Mouse (Mus musculus) kidney, postnatal 4 days (tissue): ENCODE data around the gene Cwh43.
"Not testable (repeated sequence)": the region's sequence is repeated elsewhere in the genome, so short reads cannot be mapped to it uniquely, and the experiment has no call there.

Source experiments
- DNase-seq, 2 experiments: peaks; one replicate each; pipeline ENCODE4 v3.0.0; 2021; ENCODE audit warnings: mixed read lengths in 2 of 2

The Cwh43 gene

DNA sequence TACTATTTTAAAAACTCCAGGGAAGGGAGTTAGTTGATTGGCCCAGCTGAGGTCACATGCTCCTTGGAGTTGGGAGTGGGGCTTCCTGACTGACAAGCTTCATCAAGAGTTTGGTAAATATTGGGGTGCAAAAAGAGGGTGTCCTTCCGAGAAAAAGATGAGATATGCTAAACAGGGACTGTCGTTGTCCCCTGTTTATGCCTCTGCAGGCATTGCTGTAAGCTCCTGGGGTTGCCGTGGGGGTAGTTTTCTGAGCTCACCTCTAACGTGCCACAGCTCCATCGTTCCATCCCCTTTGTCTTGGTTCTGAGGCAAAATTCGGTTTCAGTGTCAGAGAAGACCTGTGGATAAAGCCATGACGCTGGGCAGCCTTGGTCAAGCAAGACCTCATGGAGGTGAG lies 74.8 kb downstream of the Cwh43 start, which contains the start of gene Dcun1d4:
TSS of gene Dcun1d4 (plus strand) at position 301 of the 400 bp plus-strand sequence.
- DNase-seq = no peak

DNA sequence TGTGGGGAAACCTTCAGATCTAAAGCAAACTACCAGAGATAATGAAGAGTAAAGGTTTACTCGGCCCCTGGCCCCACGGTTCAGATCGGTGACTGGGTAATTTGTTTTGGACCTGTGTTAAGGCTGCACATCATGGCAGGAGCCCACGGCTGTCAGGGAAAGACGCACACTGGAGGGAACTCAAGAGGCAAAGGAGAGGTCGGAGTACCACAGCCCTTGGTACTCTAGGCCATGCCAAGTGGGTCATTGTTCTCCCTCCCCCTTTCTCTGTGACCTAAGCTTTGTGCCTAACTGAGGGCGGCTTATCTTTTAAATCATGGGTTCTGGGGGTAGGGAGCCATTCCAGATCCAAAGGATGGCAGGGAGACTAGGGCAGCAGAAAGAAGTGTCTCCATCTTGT lies 75.5 kb downstream of the Cwh43 start:
- no peak for DNase-seq

DNA sequence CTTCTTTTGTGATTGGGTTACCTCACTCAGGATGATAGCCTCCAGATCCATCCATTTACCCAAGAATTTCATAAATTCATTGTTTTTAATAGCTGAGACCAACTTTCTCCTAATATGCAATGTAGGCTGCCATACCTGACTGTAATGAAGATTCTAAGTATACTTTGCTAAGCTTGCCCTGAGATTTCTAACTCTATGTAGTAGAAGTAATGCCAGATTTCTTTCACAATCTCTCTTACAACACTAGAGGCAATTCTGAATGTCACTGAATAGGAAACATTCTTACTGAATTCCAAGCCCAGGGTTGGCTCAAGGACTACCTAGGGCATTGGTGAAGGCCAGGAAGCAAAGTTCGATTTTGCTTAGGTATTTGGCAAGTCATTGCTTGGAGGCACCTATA lies 76.5 kb downstream of the Cwh43 start:
- not testable (repeated sequence) for DNase-seq

DNA sequence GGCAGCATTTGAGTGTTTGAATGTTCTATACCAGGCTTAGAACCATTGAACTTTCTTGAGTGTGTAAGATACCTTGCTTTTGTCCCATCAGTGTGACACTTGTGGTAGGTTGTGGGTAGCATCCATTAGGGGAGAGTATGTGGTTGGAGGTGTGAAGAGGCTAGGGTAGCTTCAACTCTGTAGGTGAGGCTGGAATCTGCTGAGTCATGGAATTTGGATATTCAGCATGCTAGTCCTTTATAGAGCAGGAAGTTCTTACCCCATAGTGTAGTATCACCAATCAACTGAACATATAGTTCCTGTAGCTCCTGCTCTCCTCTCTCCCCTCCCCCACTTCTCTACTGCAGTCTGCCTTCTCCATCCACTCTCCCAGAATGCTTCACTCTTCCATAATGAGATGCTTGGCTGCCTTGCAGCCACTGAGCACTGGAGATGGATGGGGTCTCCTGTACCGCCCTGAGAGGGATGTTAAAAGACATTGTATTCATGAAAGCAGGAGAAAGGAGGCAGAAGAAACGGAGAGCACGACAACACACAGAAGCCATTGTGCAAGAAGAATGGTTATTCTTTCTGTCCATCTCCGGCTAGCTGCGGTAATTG lies 78.2 kb downstream of the Cwh43 start:
- no peak for DNase-seq

DNA sequence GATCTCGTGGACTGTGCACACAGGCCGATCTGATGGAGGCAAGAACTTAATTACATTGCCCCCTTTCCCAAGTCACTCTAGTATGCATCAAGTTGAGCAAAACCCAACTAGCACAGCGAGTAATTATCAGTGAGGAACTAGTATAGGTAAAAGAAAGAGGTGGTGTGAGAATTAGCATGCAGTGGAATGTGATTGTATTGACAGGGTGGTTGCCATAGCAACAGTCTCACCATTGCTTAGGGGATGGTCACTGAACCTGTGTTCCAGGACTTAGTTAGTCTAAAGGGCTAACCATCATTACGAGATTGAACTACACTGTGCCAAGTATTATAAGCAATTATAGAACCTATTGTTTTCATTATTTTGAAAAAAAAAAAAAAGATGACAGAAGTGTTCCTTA lies 80.6 kb downstream of the Cwh43 start:
- no peak for DNase-seq

DNA sequence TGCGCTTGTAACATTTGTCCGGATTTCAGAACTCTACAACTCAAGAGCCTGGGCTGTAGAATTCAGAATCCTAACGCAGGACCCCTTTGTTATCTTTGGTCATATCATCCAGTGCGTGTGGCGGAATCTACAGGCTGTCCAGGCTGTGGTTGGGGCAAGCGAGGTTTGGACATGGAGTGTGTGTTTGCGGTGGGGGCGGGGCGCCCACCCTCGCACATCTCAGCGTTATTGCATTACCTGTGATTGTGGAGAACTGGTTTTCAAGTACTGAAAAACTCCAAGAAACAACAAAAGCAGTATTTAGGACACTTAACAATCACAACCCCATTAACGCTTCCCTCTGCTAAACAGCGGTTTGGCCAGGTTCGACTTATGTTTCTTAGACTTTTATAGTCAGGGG lies 84.0 kb downstream of the Cwh43 start:
- peak; percentile 28 to 49 for DNase-seq

DNA sequence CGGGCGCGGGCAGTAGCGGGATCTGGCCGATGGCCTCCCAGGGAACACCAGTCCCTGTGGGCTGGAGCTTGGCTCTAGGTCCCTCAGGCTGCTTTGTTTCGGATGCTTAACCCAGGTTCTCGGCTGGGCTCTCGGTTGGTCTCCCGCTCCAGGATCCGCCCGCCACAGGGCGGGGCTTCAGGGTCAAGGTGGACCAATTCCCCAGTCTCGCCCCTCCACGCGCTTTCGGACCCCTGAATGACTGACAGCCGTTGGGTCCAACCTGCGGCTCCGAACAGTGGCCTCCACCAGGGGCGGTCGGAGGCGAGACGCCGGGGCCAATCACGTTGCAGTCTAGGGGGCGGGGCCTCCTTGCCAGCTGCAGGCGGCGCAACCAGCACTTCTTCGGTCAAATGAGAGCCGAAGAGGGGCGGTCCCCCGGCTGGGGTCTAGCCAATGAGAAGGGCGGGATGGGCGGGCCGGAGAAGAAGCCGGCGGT lies 84.8 kb downstream of the Cwh43 start:
- DNase-seq = peak; percentile 100

DNA sequence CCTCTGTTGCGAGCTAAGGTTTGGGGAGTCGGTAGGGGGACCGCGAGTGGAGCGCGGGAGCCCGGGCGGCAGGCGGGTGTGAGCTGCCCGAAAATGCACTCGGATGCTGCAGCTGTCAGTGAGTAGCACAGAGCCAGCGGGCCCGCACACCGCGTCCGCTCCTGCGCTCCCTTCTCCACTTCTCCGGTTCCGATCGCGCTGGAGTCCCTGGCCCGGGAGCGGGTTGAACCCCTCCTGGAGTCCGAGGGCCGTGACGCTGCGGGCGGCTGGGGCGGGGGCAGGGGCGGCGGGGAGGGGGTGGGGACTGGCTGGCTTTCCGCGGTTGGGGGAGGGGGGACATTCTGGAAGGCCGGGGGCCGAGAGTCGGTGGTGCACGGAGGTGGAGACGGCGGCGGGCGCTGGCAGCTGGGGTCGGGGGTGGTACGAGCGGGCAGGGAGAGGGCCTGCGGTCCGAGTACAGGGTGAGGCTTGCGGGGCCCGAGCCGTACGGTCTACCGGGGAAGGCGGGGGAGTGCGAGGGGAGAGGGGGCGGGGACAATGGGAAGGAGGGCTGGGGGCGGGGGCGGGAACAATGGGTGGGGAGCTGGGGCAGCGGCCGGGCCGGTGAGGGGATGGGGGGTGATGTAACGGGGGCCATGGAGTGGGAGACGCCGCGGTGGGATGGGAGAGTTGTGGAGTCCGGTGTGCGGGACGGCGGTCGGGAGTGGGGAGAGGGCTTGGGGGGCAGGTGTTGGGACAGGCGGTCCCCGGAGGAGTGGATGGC lies 85.4 kb downstream of the Cwh43 start:
- DNase-seq = no peak

DNA sequence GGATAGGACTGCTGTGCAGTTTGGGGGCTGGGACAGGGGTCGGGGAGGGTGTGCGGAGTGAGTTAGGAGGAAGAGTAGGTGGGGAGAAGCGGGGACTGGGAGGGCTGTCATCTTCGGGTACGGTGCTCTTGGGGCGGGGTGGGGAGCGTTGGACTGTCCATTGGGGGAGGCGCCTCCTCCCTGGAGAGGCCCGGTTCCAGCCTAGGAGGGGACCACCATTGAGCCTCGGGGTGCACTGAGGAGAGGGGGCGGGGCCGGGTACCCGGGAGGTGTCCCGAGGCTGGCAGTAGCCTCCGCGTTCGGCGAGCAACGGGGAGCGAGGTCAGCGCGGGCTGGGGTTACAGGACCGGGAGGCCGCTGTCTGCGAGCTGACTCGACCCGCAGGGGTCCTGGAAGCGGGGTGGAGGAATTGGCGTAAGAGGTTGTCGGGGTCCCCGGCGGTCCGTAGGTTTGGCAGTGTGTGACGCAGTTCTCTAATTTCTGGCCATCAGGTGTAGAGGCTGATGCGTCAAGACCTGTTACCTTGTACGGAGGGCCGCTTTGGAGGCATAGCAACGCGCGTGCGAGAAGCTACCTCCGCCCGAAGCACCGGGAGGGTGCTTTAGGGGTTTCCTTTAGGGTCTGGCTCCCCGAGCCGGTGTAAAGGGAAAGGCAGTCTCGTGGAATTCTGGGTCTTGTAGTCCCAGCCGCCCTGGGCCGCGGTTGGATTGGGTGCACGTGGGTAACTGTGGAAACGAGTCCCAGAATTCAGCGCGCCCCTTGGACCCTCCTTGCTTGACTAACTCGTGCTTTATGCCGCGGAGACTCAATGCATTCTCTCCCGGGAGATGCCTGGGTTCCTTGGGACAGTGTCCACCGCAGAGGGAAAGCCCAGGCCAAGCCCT lies 86.2 kb downstream of the Cwh43 start:
- DNase-seq = peak; percentile 90 to 94

DNA sequence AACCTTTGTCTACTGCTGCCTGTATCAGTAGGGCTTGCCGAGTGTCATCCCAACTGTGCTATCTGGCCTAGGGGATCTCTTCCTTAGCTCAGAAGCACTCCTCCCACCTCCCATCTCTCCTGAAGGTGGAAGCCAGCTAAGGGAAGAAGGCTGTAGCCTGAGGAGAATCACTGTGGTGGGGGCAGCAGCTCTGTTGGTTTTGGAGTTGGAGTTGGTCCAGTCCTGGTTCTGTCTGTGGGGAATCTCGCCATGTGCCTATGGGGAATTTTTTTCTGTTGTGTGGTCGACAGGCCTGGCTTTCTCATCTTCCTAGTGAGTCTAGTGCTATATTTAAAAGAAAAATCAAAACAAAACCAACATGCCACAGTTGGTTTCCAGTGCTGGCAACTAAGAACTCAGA lies 91.5 kb downstream of the Cwh43 start:
- no peak for DNase-seq

DNA sequence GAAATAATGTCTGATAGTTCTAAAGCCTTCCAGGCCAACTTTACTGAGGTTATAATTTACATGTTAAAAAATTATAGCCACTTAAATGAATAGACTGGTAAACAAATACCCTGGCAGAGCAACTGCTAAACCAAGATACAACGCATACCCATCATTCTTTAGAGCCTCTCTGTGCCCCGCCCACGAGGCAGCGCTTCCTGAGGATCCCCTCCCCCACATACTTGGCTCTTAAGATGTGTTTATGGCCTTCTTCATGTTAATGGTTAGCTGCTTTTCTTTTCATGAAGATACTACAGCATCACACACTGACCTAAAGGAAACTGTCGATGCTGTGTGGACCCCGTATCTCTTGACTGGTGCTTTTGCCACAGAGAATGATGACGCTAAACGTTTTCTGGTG lies 92.7 kb downstream of the Cwh43 start:
- DNase-seq = peak; percentile 27 to 50

DNA sequence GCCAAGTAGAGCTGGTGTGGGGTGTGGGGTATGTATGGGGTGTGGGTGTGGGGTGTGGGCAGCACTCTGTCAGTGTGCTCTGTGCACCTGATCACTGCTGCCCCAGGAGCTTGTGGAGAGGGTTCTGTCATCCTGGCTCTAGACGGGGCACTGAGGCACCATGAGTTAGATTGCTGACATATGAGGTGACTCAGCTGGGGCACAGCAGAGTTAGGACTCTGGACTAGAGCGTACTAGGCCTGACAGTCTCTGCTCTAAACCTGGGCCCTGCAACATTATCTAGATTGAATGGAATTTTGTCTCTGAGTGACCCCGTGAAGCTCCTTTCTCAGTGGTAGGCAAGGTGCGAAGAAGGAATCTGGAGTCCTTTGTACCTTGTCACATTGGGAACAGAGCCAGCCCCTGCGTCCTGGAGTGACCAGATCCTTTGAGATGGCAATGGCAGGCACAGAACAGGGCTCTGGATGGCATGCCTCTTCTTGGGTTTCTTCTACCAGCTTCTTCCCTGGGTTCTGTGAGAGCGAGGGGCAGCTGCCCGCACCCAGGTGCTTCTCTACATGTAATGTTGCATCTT lies 95.1 kb downstream of the Cwh43 start:
- DNase-seq = peak; percentile 17 to 26

DNA sequence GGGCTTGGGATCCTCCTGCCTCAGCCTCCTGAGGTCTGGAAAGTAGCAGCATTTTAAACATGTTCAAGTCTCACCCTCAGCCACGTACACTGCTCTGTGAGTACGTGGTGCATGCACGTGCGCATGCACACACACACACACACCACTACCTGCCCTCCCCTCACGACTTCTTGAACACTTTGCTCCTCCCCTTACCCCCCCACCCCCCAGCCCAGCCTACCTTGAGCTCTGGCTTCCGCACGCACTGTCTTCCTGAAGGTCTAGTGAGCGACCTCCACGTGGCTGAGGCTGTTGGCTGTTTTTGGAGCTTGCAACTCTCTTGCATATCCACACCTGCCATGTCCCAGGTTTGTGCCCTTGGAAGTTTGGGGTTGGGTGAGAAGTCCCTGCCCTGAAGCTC lies 96.5 kb downstream of the Cwh43 start:
- DNase-seq = no peak
